Mouse (Mus musculus) fat pad, adult 2 months (tissue): ENCODE data around the gene Ankar.

Source experiments
- DNase-seq: peaks from one replicate; pipeline ENCODE4 v3.0.0-alpha.2; 2011; ENCODE audit warnings: low read depth, low spot score; ENCODE audit errors: extremely low read depth

Ankar gene

GRCm38 (mm10) chr1:72711684-72712083 is 11.3 kb upstream of the Ankar start:
- DNase-seq, result no peak

- no peak for DNase-seq
These were observed 10.6 kb upstream of the Ankar start, which contains the start of gene Rpl37a for GRCm38 (mm10) chr1:72710753-72711653. Gene Rpl37a, plus strand, starts transcription at chr1:72711290.

GRCm38 (mm10) chr1:72707525-72707924 is 7.1 kb upstream of the Ankar start:
- no peak for DNase-seq

- no peak for DNase-seq
These were observed 1.7 kb downstream of the Ankar start for GRCm38 (mm10) chr1:72698651-72699050.

- no peak for DNase-seq
These were observed 4.1 kb downstream of the Ankar start for GRCm38 (mm10) chr1:72696256-72696655.

- no peak for DNase-seq
These were observed 27.3 kb downstream of the Ankar start for GRCm38 (mm10) chr1:72673070-72673469.

- DNase-seq, result no peak
These were observed 59.5 kb downstream of the Ankar start for GRCm38 (mm10) chr1:72640658-72641410.

- no peak for DNase-seq
These were observed 65.2 kb downstream of the Ankar start for GRCm38 (mm10) chr1:72635221-72635620.

- no peak for DNase-seq
These were observed 88.2 kb downstream of the Ankar start for GRCm38 (mm10) chr1:72612172-72612571.

- no peak for DNase-seq
These were observed 90.2 kb downstream of the Ankar start for GRCm38 (mm10) chr1:72609887-72610877.

- DNase-seq, result no peak
These were observed 91.2 kb downstream of the Ankar start for GRCm38 (mm10) chr1:72609129-72609528.

- no peak for DNase-seq
These were observed 94.1 kb downstream of the Ankar start for GRCm38 (mm10) chr1:72606186-72606673.

GRCm38 (mm10) chr1:72602803-72603202 is 97.6 kb downstream of the Ankar start:
- DNase-seq, result no peak

- DNase-seq, result no peak
These were observed 98.2 kb downstream of the Ankar start for GRCm38 (mm10) chr1:72602186-72602585.

- no peak for DNase-seq
These were observed 99.1 kb downstream of the Ankar start for GRCm38 (mm10) chr1:72601233-72601632.

- DNase-seq, result no peak
These were observed 99.6 kb downstream of the Ankar start for GRCm38 (mm10) chr1:72600778-72601177.

GRCm38 (mm10) chr1:72599146-72600101 is 101.0 kb downstream of the Ankar start:
- no peak for DNase-seq

- DNase-seq, result no peak
These were observed 104.1 kb downstream of the Ankar start for GRCm38 (mm10) chr1:72596231-72596630.

GRCm38 (mm10) chr1:72595686-72596085 is 104.7 kb downstream of the Ankar start:
- DNase-seq, result no peak
